Mouse (Mus musculus) retina, adult 2 months (tissue): ENCODE measurements around the gene Gm9803.

Experiments used
- DNase-seq: peaks from one replicate; pipeline ENCODE4 v3.0.0-alpha.2; 2012; ENCODE audit warnings: low read depth, low spot score

Gene Gm9803

DNA sequence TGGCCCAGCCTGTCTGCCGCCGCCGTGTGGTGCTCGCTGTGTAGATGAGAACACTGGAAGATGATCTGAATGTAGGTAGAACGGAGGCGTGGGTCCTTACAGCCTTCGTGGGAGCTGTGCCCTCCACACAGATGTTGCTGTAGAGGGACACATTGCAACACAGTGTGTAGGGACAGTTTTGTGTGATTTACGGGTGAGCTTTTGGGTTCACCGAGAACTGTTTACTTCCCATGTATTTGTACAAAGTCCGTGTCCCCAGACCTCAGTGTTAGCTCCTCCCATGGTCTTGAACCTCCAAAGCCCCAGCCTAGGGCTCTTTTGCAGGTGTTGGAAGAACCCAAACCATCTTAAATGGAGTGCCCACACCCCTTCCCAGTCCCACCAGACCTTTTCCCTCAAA, 10.9 kb upstream of the Gm9803 start:
- DNase-seq: no peak

DNA sequence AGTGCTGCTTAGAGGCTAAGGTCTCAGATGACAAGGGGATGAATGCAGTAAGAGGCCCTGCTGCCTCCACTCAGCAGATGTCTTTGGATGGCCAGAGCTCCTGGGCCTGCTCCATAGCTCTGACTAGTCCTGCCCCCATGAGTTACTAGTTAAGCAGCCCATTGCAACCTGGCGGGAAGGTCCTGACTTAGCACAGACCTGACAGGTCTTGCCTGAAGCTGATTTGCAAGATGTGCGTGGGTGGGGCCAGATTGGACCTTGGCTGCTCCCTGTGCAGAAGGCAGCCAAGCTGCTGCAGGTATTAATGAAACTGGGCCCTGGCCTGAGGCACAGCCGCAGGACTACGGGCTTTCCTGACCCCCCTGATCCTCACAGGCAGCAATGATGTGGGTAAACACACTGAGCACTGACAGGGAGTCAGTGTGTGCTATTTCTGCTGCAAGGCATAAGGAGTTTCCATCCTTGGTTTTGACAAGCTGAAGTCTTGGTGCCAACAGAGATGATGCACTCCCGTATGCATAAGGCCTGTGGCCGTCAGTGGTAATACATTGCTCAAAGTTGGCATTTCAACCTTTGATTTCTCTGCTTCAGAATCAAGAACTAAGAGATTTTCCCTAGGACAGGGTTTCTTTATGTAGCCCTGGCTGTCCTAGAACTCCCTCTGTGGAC, 6.8 kb upstream of the Gm9803 start:
- no peak for DNase-seq

DNA sequence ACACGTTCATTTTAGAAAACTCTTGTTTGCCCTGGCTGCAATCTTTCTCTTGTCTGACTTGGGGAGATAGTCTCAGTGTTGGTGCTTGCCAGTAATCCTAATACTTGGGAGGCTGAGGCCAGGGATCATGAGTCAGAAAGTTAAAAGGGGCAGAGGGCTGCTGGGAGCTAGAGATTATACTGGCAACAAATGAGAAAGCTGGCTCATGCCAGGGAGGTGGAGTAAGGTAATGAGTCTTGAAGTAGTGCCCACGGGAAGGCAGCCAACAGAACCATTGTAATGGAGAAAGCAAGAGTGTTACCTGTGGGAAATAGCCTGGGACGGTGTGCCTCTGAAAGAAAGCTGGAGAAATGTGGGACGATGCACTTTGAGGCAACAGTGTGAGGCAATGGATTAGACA, 6.0 kb upstream of the Gm9803 start:
- DNase-seq: no peak

DNA sequence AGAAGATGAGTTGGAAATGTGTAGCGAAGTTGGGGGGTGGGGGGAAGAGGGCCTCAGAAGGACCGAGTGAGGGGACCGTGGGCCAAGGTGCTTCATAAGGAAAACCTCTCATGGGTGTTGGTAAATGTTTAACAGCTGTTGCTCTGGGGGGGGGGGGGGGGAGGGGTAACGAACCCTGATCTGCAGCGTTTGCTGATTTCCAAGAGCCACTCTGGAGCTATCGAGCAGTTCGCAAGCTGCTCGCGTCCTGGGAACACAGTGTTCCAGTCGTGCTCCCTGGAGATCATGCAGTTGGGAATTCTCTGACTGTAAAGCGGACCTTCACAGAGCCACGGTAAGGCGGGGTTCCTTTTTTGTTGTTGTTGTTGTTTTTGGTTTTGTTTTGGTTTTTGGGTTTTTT, 5.5 kb upstream of the Gm9803 start:
- no peak for DNase-seq

DNA sequence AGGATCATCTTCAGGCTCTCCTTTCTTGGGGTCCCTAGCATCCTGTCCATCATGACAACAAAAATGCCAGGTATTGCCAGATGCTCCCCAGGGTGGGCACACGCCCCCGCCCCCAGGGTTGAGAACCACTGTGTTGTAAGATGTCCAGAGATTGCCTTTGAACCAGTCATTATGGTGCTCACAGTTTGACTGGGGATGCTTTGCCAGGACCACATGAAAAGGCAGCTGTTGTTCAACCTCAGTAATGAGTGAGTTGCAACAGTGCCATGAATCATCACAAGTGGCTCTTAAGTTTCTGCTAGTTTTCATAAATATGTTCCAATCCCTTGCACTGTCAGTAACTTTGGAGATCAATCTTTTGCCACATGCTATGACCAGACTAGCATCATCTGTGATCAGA, 3.9 kb upstream of the Gm9803 start:
- no peak for DNase-seq

DNA sequence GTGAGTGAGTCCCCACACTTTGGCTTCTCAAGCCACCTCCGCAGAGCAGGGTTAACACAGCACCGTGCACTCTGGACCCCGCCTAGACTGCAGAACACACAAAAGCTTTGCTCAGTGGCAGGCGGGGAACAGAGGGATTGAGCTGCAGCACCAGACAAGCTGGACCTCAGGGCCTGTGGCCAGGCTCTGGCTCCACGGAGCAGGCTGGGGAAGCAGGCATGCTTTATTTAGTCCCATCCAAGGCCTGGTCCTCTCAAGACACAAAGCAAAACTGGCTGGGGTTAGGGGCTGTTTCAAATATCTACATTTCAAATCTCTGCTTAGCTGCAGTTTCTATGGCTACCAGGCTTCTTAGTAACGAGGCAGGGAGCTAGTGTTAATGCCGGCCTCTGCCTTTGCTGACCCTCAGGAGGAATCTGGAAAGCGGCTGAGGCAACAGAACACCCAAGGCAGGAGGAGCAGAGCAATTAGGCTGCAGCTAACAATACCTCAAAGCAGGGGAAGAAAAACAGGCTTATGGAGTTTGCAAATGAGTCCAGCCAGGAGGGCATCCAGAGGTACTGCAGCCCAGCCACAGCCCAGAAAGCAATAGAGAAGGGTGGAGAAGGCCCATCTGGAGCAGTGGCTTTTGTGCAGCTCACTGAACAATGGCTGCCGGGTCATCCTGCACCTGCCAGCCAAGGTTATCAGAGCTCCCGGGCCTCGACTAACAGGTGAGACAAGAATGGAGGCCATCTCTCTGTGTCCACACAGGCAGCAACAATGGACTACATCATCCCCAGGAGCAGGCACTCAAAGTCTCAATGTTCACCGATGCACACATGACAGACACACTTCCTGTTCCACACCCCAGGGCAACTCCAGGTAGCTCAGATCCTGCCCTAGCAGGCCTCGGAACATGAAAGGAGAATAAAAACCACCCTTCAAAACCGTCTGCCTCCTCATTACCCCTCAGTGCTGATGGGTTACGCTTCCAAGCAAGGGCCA, 3.7 kb downstream of the Gm9803 start:
- DNase-seq: no peak

DNA sequence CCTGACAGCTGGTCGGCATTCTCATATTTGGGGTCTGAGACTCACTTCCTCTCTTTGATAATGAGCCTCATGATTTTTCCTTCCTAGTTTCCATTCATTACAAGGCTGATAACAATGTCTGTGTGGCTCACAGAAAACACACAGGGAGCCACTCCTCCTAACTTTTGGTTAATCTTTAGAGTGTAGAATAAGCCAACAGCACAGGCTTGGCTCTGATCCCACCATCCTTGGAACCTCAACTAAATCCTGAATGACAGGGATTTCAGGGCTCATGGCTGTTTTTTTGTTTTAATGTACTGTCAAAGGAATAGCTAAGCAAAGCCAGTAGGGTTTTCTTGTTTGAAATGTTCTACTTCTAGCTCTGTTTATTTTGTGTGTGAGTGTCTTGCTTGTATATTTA, 10.5 kb downstream of the Gm9803 start:
- DNase-seq: no peak

DNA sequence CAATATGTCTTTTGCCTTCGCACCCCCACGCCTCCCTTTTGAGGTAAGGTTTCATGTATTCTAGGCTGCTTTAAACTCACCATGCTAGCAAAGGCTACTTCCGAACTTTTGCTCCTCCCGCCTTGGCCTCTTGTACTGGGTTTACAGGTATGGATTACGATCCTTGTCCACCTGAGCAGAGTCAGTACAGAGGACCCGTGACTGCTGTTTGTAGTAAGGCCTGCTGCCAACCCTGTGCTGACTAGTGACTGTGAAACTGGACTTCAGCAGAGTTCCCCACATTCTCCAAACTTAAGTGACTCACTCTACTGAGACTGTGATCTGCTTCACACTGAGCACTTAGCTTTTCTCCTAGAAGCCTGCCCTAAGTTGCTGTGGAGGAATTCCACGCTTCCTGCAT, 13.8 kb downstream of the Gm9803 start:
- DNase-seq: no peak

DNA sequence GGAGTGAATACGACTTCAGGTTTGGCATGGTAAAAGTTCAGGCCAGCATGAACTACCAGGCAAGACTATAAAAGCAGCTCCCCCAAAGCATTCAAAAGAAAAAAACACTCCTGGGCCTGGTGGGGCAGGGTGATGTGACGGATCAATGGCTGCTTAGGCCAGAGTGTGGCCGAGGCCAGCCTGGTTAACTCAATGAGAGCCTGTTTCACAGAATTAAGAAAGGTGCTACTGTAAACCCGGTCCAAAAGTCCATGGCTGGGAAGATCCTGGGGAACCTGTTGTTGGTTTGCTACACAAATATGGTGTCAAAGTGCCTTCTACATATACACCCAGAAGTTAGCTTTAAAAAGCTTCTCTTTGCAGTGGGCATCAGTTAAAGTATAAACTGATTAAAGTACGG, 14.9 kb downstream of the Gm9803 start:
- DNase-seq: no peak

DNA sequence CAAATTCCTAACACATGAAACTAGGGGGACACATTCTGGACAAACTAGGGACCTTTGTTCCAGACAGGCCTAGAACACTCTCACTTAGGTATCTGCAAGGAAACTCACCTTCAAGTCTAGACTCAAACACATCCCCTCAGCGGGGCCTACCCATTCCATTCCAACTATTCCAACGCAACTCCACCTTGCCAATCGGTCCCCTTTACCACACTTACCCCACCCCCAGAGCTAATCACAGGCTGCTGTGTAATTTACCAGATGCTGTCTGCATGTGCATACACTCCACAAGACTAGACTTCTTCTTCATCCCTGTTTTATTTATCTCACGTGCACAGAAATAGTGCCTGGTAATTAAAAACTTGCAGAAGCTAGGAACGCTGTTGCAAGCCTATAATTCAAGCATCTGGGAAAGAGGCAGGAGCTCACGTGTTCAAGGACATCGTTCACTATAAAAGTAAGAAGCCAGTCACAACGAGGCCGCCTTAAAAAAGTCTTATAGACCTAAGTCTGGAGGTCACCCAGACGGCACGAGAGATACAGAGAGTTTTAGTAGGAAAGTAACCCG, 15.9 kb downstream of the Gm9803 start:
- DNase-seq: no peak

DNA sequence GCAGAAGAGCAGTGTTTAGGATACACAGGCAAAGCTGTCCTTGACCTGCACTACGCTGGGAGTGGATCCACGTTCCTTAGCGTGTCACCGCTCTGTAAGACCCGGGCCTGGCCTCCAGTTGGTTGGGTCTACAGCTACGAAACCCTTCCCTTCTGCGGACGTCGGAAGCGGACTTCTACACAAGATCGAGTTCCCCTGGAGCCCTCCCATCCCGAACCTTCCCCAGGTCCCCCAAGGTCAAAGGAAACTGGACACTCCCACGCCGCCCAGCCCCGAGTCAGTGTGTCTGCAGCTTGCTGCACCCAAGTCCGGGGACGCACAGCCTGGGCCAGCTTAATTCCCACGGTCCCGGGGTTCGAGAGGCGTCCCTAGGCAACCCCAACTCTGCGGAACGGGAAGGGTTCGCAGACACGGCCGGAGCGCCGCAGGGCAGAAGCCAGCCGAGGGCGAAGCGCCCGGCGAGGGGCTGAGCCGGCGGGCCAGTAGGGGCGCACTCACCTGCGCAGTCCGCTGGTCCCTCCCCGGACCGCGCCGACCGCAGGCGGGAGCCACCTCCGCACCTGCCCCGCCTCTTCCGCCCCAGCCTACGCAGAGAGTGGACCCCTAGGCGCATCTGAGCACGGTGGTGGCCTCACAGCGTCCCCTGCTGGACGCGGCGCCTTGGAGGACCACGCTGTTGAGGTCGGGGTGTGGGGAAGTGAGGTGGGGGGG, 16.7 kb downstream of the Gm9803 start, which contains the start of gene 1700021F05Rik:
TSS of gene 1700021F05Rik (minus strand) at position 553 of the 711 bp plus-strand sequence.
- DNase-seq: peak; percentile 89

DNA sequence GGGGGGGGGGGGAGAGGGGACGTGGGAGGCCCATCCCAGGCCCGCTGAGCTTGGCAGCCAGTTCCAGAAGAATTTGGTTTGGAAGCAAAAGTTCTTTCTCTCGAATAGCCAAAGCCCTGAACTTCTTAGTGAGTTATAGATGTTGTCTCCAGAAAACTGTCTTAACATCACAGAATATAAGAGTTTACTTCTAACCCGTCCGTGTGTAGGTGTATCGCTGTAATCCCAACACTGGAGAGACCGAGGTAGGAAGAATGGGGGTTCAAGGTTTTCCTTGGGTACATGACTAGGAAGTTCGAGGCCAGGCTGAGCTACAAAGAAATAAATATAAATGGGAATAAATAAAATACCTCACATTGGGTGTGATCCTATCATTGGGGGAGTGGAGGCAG, 17.3 kb downstream of the Gm9803 start:
- no peak for DNase-seq

DNA sequence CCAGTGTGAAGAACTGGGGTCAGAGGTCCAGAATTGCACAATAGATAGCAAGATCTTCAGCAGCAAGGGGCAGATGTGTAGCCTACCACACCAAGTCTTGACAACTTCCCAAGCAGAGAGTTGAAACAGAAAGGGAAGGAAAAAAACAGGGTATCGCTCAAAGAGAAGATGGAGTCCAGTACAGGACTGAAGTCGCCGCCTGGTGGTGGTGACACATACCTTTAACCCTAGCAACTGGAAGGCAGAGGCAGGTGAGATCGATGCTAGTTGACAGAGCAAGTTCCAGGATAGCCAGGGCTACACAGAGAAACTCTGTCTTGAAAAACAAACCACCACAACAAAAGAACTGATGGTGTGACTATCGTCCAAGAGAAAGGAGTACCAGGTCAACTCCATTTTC, 25.5 kb downstream of the Gm9803 start:
- no peak for DNase-seq

DNA sequence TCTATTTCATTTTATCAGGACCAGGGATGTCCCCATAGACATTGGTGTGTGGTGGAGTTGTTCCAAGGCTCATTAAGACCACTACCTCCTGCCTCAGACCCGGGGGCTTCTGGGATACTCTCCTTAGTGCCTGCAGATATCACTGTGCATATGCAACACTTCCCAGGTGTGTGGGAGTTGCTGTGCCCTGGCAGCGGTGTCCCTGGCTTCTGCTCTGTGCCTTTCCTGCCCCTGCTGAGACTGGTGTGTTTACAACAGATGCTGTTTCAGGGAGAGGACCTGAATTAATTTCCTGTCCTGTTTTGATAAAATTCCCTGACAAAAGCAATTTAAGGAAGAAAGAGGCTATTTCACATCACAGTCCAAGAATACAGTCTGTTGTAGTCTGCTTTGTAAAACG, 27.0 kb downstream of the Gm9803 start:
- no peak for DNase-seq

DNA sequence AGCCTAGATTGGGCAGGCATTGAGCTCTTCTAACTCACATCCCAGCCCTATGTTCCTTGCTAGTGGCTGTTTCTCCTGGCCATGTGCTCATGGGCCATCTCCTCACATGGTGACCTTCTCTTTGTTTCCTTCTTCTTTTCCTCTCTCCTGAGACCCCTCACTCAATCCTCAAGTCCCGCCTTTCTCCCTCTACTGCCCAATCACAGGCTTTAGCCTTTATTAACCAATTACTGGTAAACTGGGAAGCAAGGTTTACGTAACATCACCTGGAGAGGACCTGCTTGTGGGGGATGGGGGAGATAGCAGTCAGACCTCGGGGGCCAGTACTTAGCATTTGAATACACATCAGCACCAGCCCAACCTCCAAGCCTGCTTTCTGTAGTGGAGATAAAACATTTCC, 27.5 kb downstream of the Gm9803 start:
- no peak for DNase-seq

DNA sequence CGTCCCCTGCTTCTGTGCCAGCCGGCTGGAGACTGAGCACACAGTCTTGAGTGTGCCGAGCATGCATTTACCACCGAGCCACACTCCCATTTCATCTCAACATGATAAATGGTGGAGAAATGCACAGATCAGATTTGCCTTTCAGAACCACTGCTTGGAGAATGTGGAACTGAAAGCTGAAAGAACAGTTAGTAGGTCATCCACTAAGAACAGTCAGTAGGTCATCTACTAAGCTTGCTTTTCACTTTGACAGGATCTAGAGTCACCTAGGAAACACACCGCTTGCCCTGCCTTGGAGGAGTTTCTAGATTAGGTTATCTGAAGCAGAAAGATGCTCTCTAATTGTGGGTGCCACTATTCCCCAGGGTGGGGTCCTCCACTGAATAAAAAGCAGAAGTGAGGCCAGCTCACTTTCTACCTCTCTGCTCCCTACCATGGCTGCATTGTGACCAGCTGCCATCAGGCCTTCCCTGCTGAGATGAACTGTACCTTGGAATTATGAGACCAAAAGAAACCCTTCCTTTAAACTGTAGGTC, 33.8 kb downstream of the Gm9803 start:
- no peak for DNase-seq

DNA sequence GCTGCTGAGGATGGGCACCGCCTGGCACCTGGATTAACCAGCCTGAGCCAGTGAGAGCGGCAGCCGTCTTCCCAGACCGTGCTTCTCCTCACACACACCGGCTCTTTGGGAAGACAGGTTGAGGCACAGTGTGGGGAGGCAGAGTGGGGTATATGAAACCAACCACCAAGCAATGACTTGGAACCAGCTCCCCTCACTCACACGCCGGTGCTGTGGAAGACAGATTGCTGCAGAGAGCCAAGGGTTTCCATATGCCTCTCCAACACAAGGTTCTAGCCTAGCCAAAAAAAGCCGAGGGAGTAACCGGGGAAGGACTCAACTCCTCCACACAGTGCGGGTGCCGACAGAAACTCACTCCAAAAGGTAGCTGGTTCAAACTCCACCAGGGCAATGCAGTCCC, 35.4 kb downstream of the Gm9803 start:
- no peak for DNase-seq

DNA sequence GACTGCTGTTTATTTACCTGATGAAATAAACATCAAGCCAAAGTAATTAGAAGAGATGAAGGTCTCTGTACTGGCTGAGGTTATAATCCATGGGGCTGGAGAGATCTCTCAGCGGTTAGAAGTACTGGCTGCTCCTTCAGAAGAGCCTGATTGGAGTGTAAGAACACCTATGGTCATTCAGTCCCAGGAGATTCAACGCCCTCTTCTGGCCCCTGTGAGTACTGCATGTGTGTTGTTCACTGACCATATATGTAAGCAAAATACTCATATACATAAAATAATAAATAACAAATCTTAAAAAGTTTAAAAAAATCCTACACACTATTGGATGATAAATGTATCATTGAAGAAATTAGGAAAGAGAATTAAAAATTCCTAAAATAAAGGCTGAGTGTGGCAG, 36.9 kb downstream of the Gm9803 start:
- DNase-seq: no peak

DNA sequence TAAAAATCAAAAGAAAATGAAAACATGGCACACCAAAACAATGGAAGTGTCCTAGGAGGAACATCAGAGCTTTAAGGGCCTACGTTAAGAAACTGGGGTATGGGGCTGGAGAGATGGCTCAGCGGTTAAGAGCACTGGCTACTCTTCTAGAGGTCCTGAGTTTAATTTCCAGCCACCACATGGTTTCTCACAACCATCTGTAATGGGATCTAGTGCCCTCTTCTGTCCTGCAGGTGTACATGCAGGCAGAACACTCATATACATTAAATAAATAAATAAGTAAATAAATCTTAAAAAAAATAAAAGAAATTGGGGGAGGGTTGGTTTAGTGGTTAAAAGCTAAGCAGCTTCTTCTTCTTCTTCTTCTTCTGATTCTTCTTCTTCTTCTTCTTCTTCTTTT, 37.4 kb downstream of the Gm9803 start:
- DNase-seq: no peak
